Mouse (Mus musculus) CH12.LX (cell line): ENCODE measurements around the gene Yap1. TPM values are rescaled to one million over a fixed set of nuclear protein-coding genes. Genes with fewer than 3 reads are reported as not detected.

Experiments
- DNase-seq: peaks from one replicate; pipeline ENCODE4 v3.0.0-alpha.2; 2013; ENCODE audit errors: extremely low read depth
- H3K27ac ChIP-seq: 2 replicates; pipeline ENCODE4 v1.5.1; 2012; ENCODE audit warnings: low read depth, mild to moderate bottlenecking, control low read depth, moderate library complexity; ENCODE audit not compliant: insufficient read depth
- H3K27me3 ChIP-seq: replicated peaks from 2 replicates; pipeline ENCODE3; 2012; ENCODE audit warnings: inconsistent platforms
- H3K36me3 ChIP-seq, 2 experiments: replicated peaks in 1 of 2; 2 replicates each; pipeline versions ENCODE3 to v1.6.1; 2012; ENCODE audit warnings: inconsistent platforms in 1 of 2, low read length in 1 of 2, mild to moderate bottlenecking in 1 of 2, mixed read lengths in 1 of 2, moderate library complexity in 1 of 2; ENCODE audit not compliant: control insufficient read depth in 1 of 2, insufficient read depth in 1 of 2
- H3K4me1 ChIP-seq, 2 experiments: 2 replicates each; pipeline ENCODE4 v1.6.1; 2012; ENCODE audit warnings: inconsistent platforms in 1 of 2, moderate library complexity in 1 of 2; ENCODE audit not compliant: insufficient read depth in 2 of 2, control insufficient read depth in 1 of 2
- H3K4me2 ChIP-seq: 2 replicates; pipeline ENCODE4 v1.6.1; 2012; ENCODE audit warnings: low read depth, mild to moderate bottlenecking, control low read depth; ENCODE audit not compliant: poor library complexity, insufficient read depth, severe bottlenecking
- H3K4me3 ChIP-seq, 3 experiments: fragments of 150-350 bp in 1 of 3; sonication (generic) in 1 of 3; replicated peaks in 1 of 3; 2 replicates each; pipeline versions ENCODE3 to v1.5.1; 2011 to 2012; ENCODE audit warnings: low read depth in 2 of 3, low read length in 2 of 3, mild to moderate bottlenecking in 2 of 3, moderate library complexity in 2 of 3, control low read depth in 1 of 3, improper control_type of control experiment in 1 of 3, inconsistent platforms in 1 of 3, mixed read lengths in 1 of 3; ENCODE audit not compliant: poor library complexity in 1 of 3
- H3K79me2 ChIP-seq: replicated peaks from 2 replicates; pipeline ENCODE4 v1.6.1; 2012; ENCODE audit warnings: mild to moderate bottlenecking, moderate library complexity; ENCODE audit not compliant: control insufficient read depth, poor library complexity, insufficient read depth, severe bottlenecking; ENCODE audit errors: extremely low read depth
- H3K9ac ChIP-seq: 2 replicates; pipeline ENCODE4 v1.6.1; 2012; ENCODE audit warnings: low read depth, mild to moderate bottlenecking, control low read depth, moderate library complexity; ENCODE audit not compliant: insufficient read depth
- H3K9me3 ChIP-seq: replicated peaks from 2 replicates; pipeline ENCODE3; 2012; ENCODE audit warnings: low read length, inconsistent platforms, mixed read lengths
- CHD2 ChIP-seq: IDR thresholded peaks from 2 replicates; pipeline ENCODE4 v1.6.1; 2011; ENCODE audit warnings: low read length, improper control_type of control experiment
- CTCF ChIP-seq, 2 experiments: IDR thresholded peaks in 1 of 2; conservative IDR thresholded peaks in 1 of 2; 2 replicates each; pipeline ENCODE4 v1.5.1; 2011 to 2012; ENCODE audit warnings: low read depth in 2 of 2, low read length in 2 of 2, improper control_type of control experiment in 1 of 2, inconsistent platforms in 1 of 2, mild to moderate bottlenecking in 1 of 2, moderate library complexity in 1 of 2
- E2F4 ChIP-seq: IDR thresholded peaks from 2 replicates; pipeline ENCODE4 v1.6.1; 2011; ENCODE audit warnings: low read depth, low read length, improper control_type of control experiment; ENCODE audit not compliant: insufficient replicate concordance
- JUND ChIP-seq: conservative IDR thresholded peaks from 2 replicates; pipeline ENCODE4 v1.6.1; 2011; ENCODE audit warnings: low read depth, low read length, improper control_type of control experiment
- MAFK ChIP-seq: IDR thresholded peaks from 2 replicates; pipeline ENCODE4 v1.6.1; 2011; ENCODE audit warnings: low read length, improper control_type of control experiment; ENCODE audit not compliant: insufficient replicate concordance
- MAX ChIP-seq: IDR thresholded peaks from 2 replicates; pipeline ENCODE4 v1.6.1; 2011; ENCODE audit warnings: low read length, improper control_type of control experiment
- MAZ ChIP-seq: IDR thresholded peaks from 2 replicates; pipeline ENCODE4 v1.6.1; 2012; ENCODE audit warnings: low read depth, mild to moderate bottlenecking, inconsistent platforms, low read length, improper control_type of control experiment, moderate library complexity
- MEF2A ChIP-seq: IDR thresholded peaks from 2 replicates; pipeline ENCODE4 v1.6.1; 2014; ENCODE audit warnings: low read depth, mild to moderate bottlenecking, inconsistent platforms, low read length, improper control_type of control experiment, borderline replicate concordance
- MYC ChIP-seq: IDR thresholded peaks from 2 replicates; pipeline ENCODE4 v1.6.1; 2011; ENCODE audit warnings: low read depth, mild to moderate bottlenecking, improper control_type of control experiment, low read length
- NELFE ChIP-seq: IDR thresholded peaks from 2 replicates; pipeline ENCODE4 v1.6.1; 2011; ENCODE audit warnings: low read depth, low read length, improper control_type of control experiment
- NRF1 ChIP-seq: IDR thresholded peaks from 2 replicates; pipeline ENCODE4 v1.6.1; 2014; ENCODE audit warnings: low read depth, mild to moderate bottlenecking, inconsistent platforms, low read length, improper control_type of control experiment, moderate library complexity
- PAX5 ChIP-seq: IDR thresholded peaks from 2 replicates; pipeline ENCODE4 v1.6.1; 2012; ENCODE audit warnings: low read length, inconsistent platforms, mixed read lengths
- SIN3A ChIP-seq: IDR thresholded peaks from 2 replicates; pipeline ENCODE4 v1.6.1; 2012; ENCODE audit warnings: low read length, improper control_type of control experiment, inconsistent platforms
- TBP ChIP-seq: conservative IDR thresholded peaks from 2 replicates; pipeline ENCODE4 v1.6.1; 2011; ENCODE audit warnings: low read depth, low read length, improper control_type of control experiment
- TCF12 ChIP-seq: IDR thresholded peaks from 2 replicates; pipeline ENCODE4 v1.6.1; 2014; ENCODE audit warnings: low read depth, mild to moderate bottlenecking, inconsistent platforms, low read length, improper control_type of control experiment
- USF1 ChIP-seq: IDR thresholded peaks from 2 replicates; pipeline ENCODE4 v1.6.1; 2014; ENCODE audit warnings: low read depth, mild to moderate bottlenecking, inconsistent platforms, low read length, improper control_type of control experiment
- USF2 ChIP-seq: conservative IDR thresholded peaks from 2 replicates; pipeline ENCODE4 v1.6.1; 2011; ENCODE audit warnings: low read depth, low read length, improper control_type of control experiment
- ZC3H11A ChIP-seq: IDR thresholded peaks from 2 replicates; pipeline ENCODE4 v1.6.1; 2012; ENCODE audit warnings: low read depth, mild to moderate bottlenecking, inconsistent platforms, low read length, improper control_type of control experiment
- ZKSCAN1 ChIP-seq: IDR thresholded peaks from 2 replicates; pipeline ENCODE4 v1.6.1; 2012; ENCODE audit warnings: low read depth, inconsistent platforms, low read length, improper control_type of control experiment, borderline replicate concordance
- dilution Hi-C: fragments of 300-500 bp; cut with MboI; formaldehyde crosslinking; loops from 2 replicates; pipeline ENCODE4 v1.14.3; 2020; ENCODE audit warnings: low sequenced_read_pairs; ENCODE audit not compliant: extremely low pct_unique_long_range_greater_than_20kb, extremely low pct_ligation_motif_present
- in situ Hi-C: fragments of 300-500 bp; cut with MboI; formaldehyde crosslinking; loops from 3 replicates; pipeline ENCODE4 v1.14.3; 2019; ENCODE audit warnings: low sequenced_read_pairs, low pct_ligation_motif_present, low pct_unique_long_range_greater_than_20kb, mixed read lengths
- polyA plus RNA-seq: library from polyadenylated mRNA; unstranded; fragments of >175 nt; gene quantifications from 2 replicates; pipeline ENCODE4 v1.2.1, GENCODE M21; 2012; ENCODE audit warnings: low read depth; ENCODE audit not compliant: insufficient read length
- total RNA-seq, 2 experiments: library from RNA; depleted of rRNA; stranded (reverse); fragments of 300-350 nt in 1 of 2; fragments of >200 nt in 1 of 2; gene quantifications; 2 replicates each; pipeline ENCODE4 v1.2.3; 2012 to 2014

The Yap1 gene
- total and polyA plus RNA-seq, 3 experiments: 0.06 TPM; not detected in 2

GRCm38 (mm10) chr9:7987119-7987518 lies 17.3 kb downstream of the Yap1 start:
- no peaks in the 10 kb centered on the region for H3K79me2 ChIP-seq
- DNase-seq: no peak
- in situ Hi-C loops (no loop called here), dilution Hi-C loops (no loop called here)
- no peak overlapping the region for H3K9ac ChIP-seq
- no peaks in the 10 kb centered on the region for H3K36me3 ChIP-seq
- H3K27ac ChIP-seq: no peak overlapping the region
- no peak for TF ChIP-seq PAX5
- no peak for TF ChIP-seq MAX
- TF ChIP-seq TCF12: no peak
- no peak for TF ChIP-seq CTCF (conservative IDR thresholded peaks at IDR 0.05 in 1 of 2, IDR thresholded peaks at IDR 0.05 in 1 of 2; ENCODE audit: low read depth in 2 of 2, low read length in 2 of 2)
- no peak for TF ChIP-seq TBP
- no peaks in the 10 kb centered on the region for H3K27me3 ChIP-seq
- H3K9me3 ChIP-seq: no peaks in the 10 kb centered on the region
- H3K4me2 ChIP-seq: no peak overlapping the region
- H3K4me1 ChIP-seq: no peaks in the 10 kb centered on the region
- H3K4me3 ChIP-seq: no peak overlapping the region

GRCm38 (mm10) chr9:7984287-7984686 lies 20.1 kb downstream of the Yap1 start:
- DNase-seq: no peak
- in situ Hi-C loops (no loop called here), dilution Hi-C loops (no loop called here)
- Histone ChIP-seq H3K4me1 (no peaks in the 10 kb centered on the region), H3K4me3 (no peak overlapping the region), H3K27ac (no peak overlapping the region), H3K27me3 (no peaks in the 10 kb centered on the region), H3K9me3 (no peaks in the 10 kb centered on the region), H3K36me3 (no peaks in the 10 kb centered on the region), H3K79me2 (no peaks in the 10 kb centered on the region), H3K4me2 (no peak overlapping the region), H3K9ac (no peak overlapping the region)
- TF ChIP-seq ZKSCAN1: no peak
- no peak for TF ChIP-seq CHD2
- TF ChIP-seq MAFK: no peak
- no peak for TF ChIP-seq TBP
- TF ChIP-seq USF2: no peak
- no peak for TF ChIP-seq NELFE
- TF ChIP-seq JUND: no peak
- TF ChIP-seq USF1: no peak
- no peak for TF ChIP-seq MAZ
- no peak for TF ChIP-seq MYC
- no peak for TF ChIP-seq NRF1

- H3K79me2 ChIP-seq: no peaks in the 10 kb centered on the region
- H3K9ac ChIP-seq: no peak overlapping the region
- dilution Hi-C loops: no loop called here
- H3K36me3 ChIP-seq: no peaks in the 10 kb centered on the region
- H3K9me3 ChIP-seq: no peaks in the 10 kb centered on the region
- no peak overlapping the region for H3K4me3 ChIP-seq
- no peaks in the 10 kb centered on the region for H3K4me1 ChIP-seq
- TF ChIP-seq USF2 (no peak), PAX5 (no peak), MEF2A (no peak), TBP (no peak), E2F4 (no peak), CHD2 (no peak), SIN3A (no peak), ZC3H11A (no peak), USF1 (no peak)
- H3K27ac ChIP-seq: no peak overlapping the region
- no peak overlapping the region for H3K4me2 ChIP-seq
- in situ Hi-C loops: no loop called here
- no peak for DNase-seq
- H3K27me3 ChIP-seq: no peaks in the 10 kb centered on the region
Observed at GRCm38 (mm10) chr9:7983665-7984064, 20.7 kb downstream of the Yap1 start.
